In genomic region chr7:94644560-94645285, GRCm38 (mm10) we compare ENCODE assay signal across 30 mouse cellular contexts.
DNase-seq lines count a peak whose midpoint lies in the region; ATAC-seq lines count a peak whose summit lies in the region.
"Had no signal": no experiment of that assay in that cellular context is flagged by ENCODE, and none has a peak within 500 bp of the region (broad histone marks: within the 10 kb centered on the region; RNA-seq: fewer than 3 reads in every experiment).

No protein-coding gene starts in this region.

- no peaks in the 10 kb centered on the region for H3K27me3 ChIP-seq in midbrain, embryonic 14.5 days (ENCODE audit: control insufficient read depth, insufficient read depth, low read length)
- no peaks in the 10 kb centered on the region for H3K27me3 ChIP-seq in midbrain, embryonic 15.5 days (replicated peaks)
- H3K27me3 ChIP-seq in forebrain, embryonic 13.5 days = no peaks in the 10 kb centered on the region
- H3K27me3 ChIP-seq: embryonic facial prominence, embryonic 12.5 days; hindbrain, embryonic 15.5 days; liver, embryonic 12.5 days; megakaryocyte, embryonic 14.5 days; midbrain, embryonic 12.5 days had no signal

- 52% methylated on average over 7 of the region's 7 CpGs for WGBS in midbrain, embryonic 14.5 days
- 44% methylated on average over 7 of the region's 7 CpGs for WGBS in midbrain, embryonic 15.5 days
- 18% methylated on average over 7 of the region's 7 CpGs for WGBS in forebrain, embryonic 13.5 days

- no peaks in the 10 kb centered on the region for H3K4me1 ChIP-seq in midbrain, embryonic 14.5 days (ENCODE audit: control insufficient read depth, insufficient read depth, low read length)
- H3K4me1 ChIP-seq in midbrain, embryonic 15.5 days = no peaks in the 10 kb centered on the region
- H3K4me1 ChIP-seq in forebrain, embryonic 13.5 days = peaks cover 18% of the 10 kb centered on the region
- H3K4me1 ChIP-seq: embryonic facial prominence, embryonic 12.5 days; hindbrain, embryonic 10.5 days; hindbrain, embryonic 15.5 days; liver, embryonic 12.5 days; megakaryocyte, embryonic 14.5 days had no signal

- intact Hi-C loops in left cerebral cortex, postnatal 10 days (cut with DNase I) = no loop called here

- peak; percentile 9 for DNase-seq in midbrain, embryonic 14.5 days
- peak; percentile 86 for DNase-seq in ZHBTc4 (ENCODE audit: low read depth, low spot score)
- DNase-seq in left cerebral cortex, postnatal 10 days (ENCODE audit: extremely low spot score in 1 of 2, low spot score in 2 of 2) = no peak
- no peak for DNase-seq in urinary bladder, adult 2 months (ENCODE audit: low spot score)
- DNase-seq: adrenal gland, postnatal 10 days; cerebellum, adult 11-12 months; cerebellum, adult 9-11 months; embryo, embryonic 11 days; gastrocnemius, postnatal 10 days; heart, postnatal 14 days; kidney, adult 11 months; kidney, postnatal 36 days; liver, postnatal 0 days; lung, postnatal 36 days; right cerebral cortex, postnatal 4 days; thymus, adult 2 months; thymus, postnatal 4 days had no signal

- ATAC-seq in midbrain, embryonic 14.5 days (ENCODE audit: low FRiP score, low TSS enrichment) = no peak
- no peak for ATAC-seq in midbrain, embryonic 15.5 days (replicated peaks)
- ATAC-seq in forebrain, embryonic 13.5 days = peak; percentile 85; the same call in 1 of the 2 replicates
- ATAC-seq in megakaryocyte, adult 5-6 weeks (ENCODE audit: poor library complexity, severe bottlenecking) = no peak
- ATAC-seq: inflammation-experienced regulatory T-cells, adult 6 months; liver, embryonic 12.5 days; liver, postnatal 0 days had no signal

- no peaks in the 10 kb centered on the region for H3K36me3 ChIP-seq in midbrain, embryonic 14.5 days (ENCODE audit: control insufficient read depth, insufficient read depth, low read length)
- no peaks in the 10 kb centered on the region for H3K36me3 ChIP-seq in midbrain, embryonic 15.5 days (replicated peaks)
- no peaks in the 10 kb centered on the region for H3K36me3 ChIP-seq in forebrain, embryonic 13.5 days (ENCODE audit: poor library complexity, severe bottlenecking)
- H3K36me3 ChIP-seq: embryonic facial prominence, embryonic 12.5 days; hindbrain, embryonic 10.5 days; hindbrain, embryonic 15.5 days; liver, embryonic 12.5 days; midbrain, embryonic 12.5 days had no signal

- no peak overlapping the region for H3K27ac ChIP-seq in midbrain, embryonic 14.5 days (replicated peaks; ENCODE audit: low read depth, low read length)
- no peak overlapping the region for H3K27ac ChIP-seq in midbrain, embryonic 15.5 days
- H3K27ac ChIP-seq in forebrain, embryonic 13.5 days = no peak overlapping the region
- H3K27ac ChIP-seq: embryonic facial prominence, embryonic 12.5 days; hindbrain, embryonic 10.5 days; hindbrain, embryonic 15.5 days; layer of hippocampus, adult 2 months; left cerebral cortex, adult 2 months; liver, embryonic 12.5 days; midbrain, embryonic 12.5 days; stomach, postnatal 0 days had no signal

- no peak overlapping the region for H3K9ac ChIP-seq in midbrain, embryonic 14.5 days (replicated peaks; ENCODE audit: low read length)
- H3K9ac ChIP-seq in midbrain, embryonic 15.5 days = no peak overlapping the region
- H3K9ac ChIP-seq in forebrain, embryonic 13.5 days = no peak overlapping the region
- H3K9ac ChIP-seq: embryonic facial prominence, embryonic 12.5 days; hindbrain, embryonic 15.5 days; liver, embryonic 12.5 days; liver, postnatal 0 days; midbrain, embryonic 12.5 days had no signal

- no peak overlapping the region for H3K4me2 ChIP-seq in midbrain, embryonic 14.5 days (ENCODE audit: low read length)
- H3K4me2 ChIP-seq in midbrain, embryonic 15.5 days = no peak overlapping the region
- H3K4me2 ChIP-seq in forebrain, embryonic 13.5 days = no peak overlapping the region
- H3K4me2 ChIP-seq: embryonic facial prominence, embryonic 12.5 days; hindbrain, embryonic 15.5 days; liver, embryonic 12.5 days; midbrain, embryonic 12.5 days had no signal

- H3K9me3 ChIP-seq in midbrain, embryonic 14.5 days (ENCODE audit: control insufficient read depth, low read length) = no peaks in the 10 kb centered on the region
- no peaks in the 10 kb centered on the region for H3K9me3 ChIP-seq in midbrain, embryonic 15.5 days
- H3K9me3 ChIP-seq in forebrain, embryonic 13.5 days (replicated peaks) = no peaks in the 10 kb centered on the region
- H3K9me3 ChIP-seq: embryonic facial prominence, embryonic 12.5 days; hindbrain, embryonic 10.5 days; hindbrain, embryonic 15.5 days; liver, embryonic 12.5 days; megakaryocyte, embryonic 14.5 days; midbrain, embryonic 12.5 days had no signal

- no peak overlapping the region for H3K4me3 ChIP-seq in midbrain, embryonic 14.5 days (replicated peaks; ENCODE audit: low read depth, low read length)
- no peak overlapping the region for H3K4me3 ChIP-seq in midbrain, embryonic 15.5 days
- no peak overlapping the region for H3K4me3 ChIP-seq in forebrain, embryonic 13.5 days
- H3K4me3 ChIP-seq: embryonic facial prominence, embryonic 12.5 days; hindbrain, embryonic 10.5 days; hindbrain, embryonic 15.5 days; layer of hippocampus, adult 2 months; left cerebral cortex, adult 2 months; liver, embryonic 12.5 days; megakaryocyte, embryonic 14.5 days; midbrain, embryonic 12.5 days had no signal

Comparison
In these comparisons a context has a peak if more than half of its experiments do, and no peak if none do; other contexts are left out.
1. DNase-seq: peak in midbrain, embryonic 14.5 days (single experiment) and ZHBTc4 (single experiment); none in left cerebral cortex, postnatal 10 days (0 of 2) and urinary bladder, adult 2 months (single experiment).